8 mouse cellular contexts compared by ENCODE assay signal in genomic region chr16:18617370-18618065, GRCm38 (mm10). TPM values are rescaled to one million over a fixed set of nuclear protein-coding genes. Genes with fewer than 3 reads are reported as not detected.
A peak's percentile ranks its signal among the peaks of the same experiment; 100 is the strongest.
DNase-seq lines count a peak whose midpoint lies in the region; ATAC-seq and TF ChIP-seq lines count a peak whose summit lies in the region.

No protein-coding gene starts in this region.

- 1% methylated on average over 27 of the region's 27 CpGs for WGBS in embryonic facial prominence, embryonic 13.5 days
- WGBS in limb, embryonic 14.5 days = 2% methylated on average over 27 of the region's 27 CpGs
- 3% methylated on average over 27 of the region's 27 CpGs for WGBS in midbrain, postnatal 0 days

- TF ChIP-seq POLR2A in limb, embryonic 14.5 days (IDR thresholded peaks at IDR 0.05; ENCODE audit: borderline replicate concordance, extremely low read depth, insufficient read depth, insufficient read length) = peak; percentile 20; the same call in 1 of the 2 replicates

- peaks cover 6% of the 10 kb centered on the region for H3K36me3 ChIP-seq in embryonic facial prominence, embryonic 13.5 days
- peaks cover 8% of the 10 kb centered on the region for H3K36me3 ChIP-seq in limb, embryonic 14.5 days (ENCODE audit: control insufficient read depth, insufficient read depth, low read length)
- H3K36me3 ChIP-seq in midbrain, postnatal 0 days (ENCODE audit: insufficient read depth, low read length) = peaks cover 3% of the 10 kb centered on the region

- H3K9ac ChIP-seq in embryonic facial prominence, embryonic 13.5 days = peak overlapping the region; percentile 51
- no peak overlapping the region for H3K9ac ChIP-seq in limb, embryonic 14.5 days (ENCODE audit: low read depth, low read length, severe bottlenecking)
- no peak overlapping the region for H3K9ac ChIP-seq in midbrain, postnatal 0 days (replicated peaks; ENCODE audit: low read length, poor library complexity, severe bottlenecking)

- peaks cover 54% of the 10 kb centered on the region for H3K27me3 ChIP-seq in embryonic facial prominence, embryonic 13.5 days
- peaks cover 48% of the 10 kb centered on the region for H3K27me3 ChIP-seq in limb, embryonic 14.5 days (ENCODE audit: control insufficient read depth, insufficient read depth, low read length)
- peaks cover 17% of the 10 kb centered on the region for H3K27me3 ChIP-seq in midbrain, postnatal 0 days (ENCODE audit: insufficient read depth, low read length)

- ATAC-seq in embryonic facial prominence, embryonic 13.5 days (ENCODE audit: insufficient number of reproducible peaks, insufficient read depth, low FRiP score, low TSS enrichment, low read depth) = no peak
- ATAC-seq in limb, embryonic 14.5 days (ENCODE audit: low FRiP score, low read depth) = peak; percentile 65
- ATAC-seq in midbrain, postnatal 0 days (ENCODE audit: low FRiP score) = peak; percentile 33

- peak; percentile 96 for TF ChIP-seq CTCF in midbrain, postnatal 0 days (IDR thresholded peaks at IDR 0.05)

- H3K9me3 ChIP-seq in embryonic facial prominence, embryonic 13.5 days = no peaks in the 10 kb centered on the region
- H3K9me3 ChIP-seq in limb, embryonic 14.5 days (ENCODE audit: control insufficient read depth, low read length) = no peaks in the 10 kb centered on the region
- H3K9me3 ChIP-seq in midbrain, postnatal 0 days (ENCODE audit: low read length) = no peaks in the 10 kb centered on the region

- H3K27ac ChIP-seq in embryonic facial prominence, embryonic 13.5 days = no peak overlapping the region
- no peak overlapping the region for H3K27ac ChIP-seq in limb, embryonic 14.5 days (replicated peaks; ENCODE audit: low read depth, low read length)
- no peak overlapping the region for H3K27ac ChIP-seq in midbrain, postnatal 0 days (ENCODE audit: low read depth, low read length)

- H3K4me1 ChIP-seq in embryonic facial prominence, embryonic 13.5 days = peaks cover 29% of the 10 kb centered on the region
- H3K4me1 ChIP-seq in limb, embryonic 14.5 days (ENCODE audit: control insufficient read depth, insufficient read depth, low read length) = peaks cover 12% of the 10 kb centered on the region; the same call in 1 of the 2 replicates
- H3K4me1 ChIP-seq in midbrain, postnatal 0 days (ENCODE audit: insufficient read depth, low read length) = no peaks in the 10 kb centered on the region; the same call in 1 of the 2 replicates

- peak overlapping the region; percentile 62 for H3K4me2 ChIP-seq in embryonic facial prominence, embryonic 13.5 days
- H3K4me2 ChIP-seq in limb, embryonic 14.5 days (replicated peaks; ENCODE audit: low read depth, low read length, severe bottlenecking) = peak overlapping the region; percentile 47
- H3K4me2 ChIP-seq in midbrain, postnatal 0 days (ENCODE audit: low read depth, low read length, poor library complexity, severe bottlenecking) = peak overlapping the region; percentile 58

- peak; percentile 93 for DNase-seq in 3T3-L1 (ENCODE audit: low read depth, low spot score)
- DNase-seq in adrenal gland, postnatal 36 days = peak; percentile 89 to 91
- DNase-seq in heart, adult 8-10 months (ENCODE audit: low spot score) = peak; percentile 85
- DNase-seq in kidney, adult 8-10 months = peak; percentile 72 to 88
- peak; percentile 83 for DNase-seq in limb, embryonic 14.5 days (ENCODE audit: low spot score)
- peak; percentile 87 for DNase-seq in midbrain, postnatal 0 days (ENCODE audit: low spot score)
- peak; percentile 78 to 89 for DNase-seq in spleen, postnatal 10 days (ENCODE audit: low spot score in 2 of 2)

- H3K4me3 ChIP-seq in embryonic facial prominence, embryonic 13.5 days = peak overlapping the region; percentile 36
- H3K4me3 ChIP-seq in limb, embryonic 14.5 days (replicated peaks; ENCODE audit: low read length) = peak overlapping the region; percentile 20
- peak overlapping the region; percentile 20 for H3K4me3 ChIP-seq in midbrain, postnatal 0 days (ENCODE audit: low read depth, low read length)

RNA-seq across cellular contexts. Expression of gene Gp1bb, which starts 4.7 kb away (rescaled TPM):
- total RNA-seq in adrenal gland, postnatal 36 days (2021) = under 1 TPM in 1 of 2 experiments, not detected in 1; 0.60 TPM
- 2.2 and 3.2 TPM in 2 replicates for polyA plus RNA-seq in embryonic facial prominence, embryonic 13.5 days (2015; fragmentation: Nextera tagmentation; extraction: Ambion mirVana)
- total RNA-seq in heart, adult 8-10 months (2022) = 1 to 10 TPM in 1 of 4 experiments, under 1 TPM in 3; 0.28 to 1.9 (median 0.36) TPM
- 3.0 and 4.5 TPM in 2 replicates for polyA plus RNA-seq in limb, embryonic 14.5 days (2012; rRNA removed)
- polyA plus RNA-seq in limb, embryonic 14.5 days (2014; fragmentation: Nextera tagmentation; extraction: Ambion mirVana) = 3.7 and 4.3 TPM in 2 replicates
- total RNA-seq in midbrain, postnatal 0 days (2014; rRNA removed) = 28.6 and 39.4 TPM in 2 replicates
- polyA plus RNA-seq in midbrain, postnatal 0 days (2015; fragmentation: Nextera tagmentation; extraction: Ambion mirVana) = 11.6 and 11.9 TPM in 2 replicates

RNA-seq across cellular contexts. Expression of gene Gm49601, which starts 8.7 kb away (rescaled TPM):
- 1 to 10 TPM; 1.1 to 4.9 TPM for total RNA-seq in adrenal gland, postnatal 36 days (2021)
- 4.5 and 7.4 TPM in 2 replicates for polyA plus RNA-seq in embryonic facial prominence, embryonic 13.5 days (2015; fragmentation: Nextera tagmentation; extraction: Ambion mirVana)
- 1 to 10 TPM in 1 of 4 experiments, under 1 TPM in 3; 0.46 to 2.0 (median 0.66) TPM for total RNA-seq in heart, adult 8-10 months (2022)
- polyA plus RNA-seq in limb, embryonic 14.5 days (2012; rRNA removed) = 34.5 and 42.9 TPM in 2 replicates
- 1.9 and 2.7 TPM in 2 replicates for polyA plus RNA-seq in limb, embryonic 14.5 days (2014; fragmentation: Nextera tagmentation; extraction: Ambion mirVana)
- total RNA-seq in midbrain, postnatal 0 days (2014; rRNA removed) = 14.2 and 33.6 TPM in 2 replicates
- 3.4 and 7.0 TPM in 2 replicates for polyA plus RNA-seq in midbrain, postnatal 0 days (2015; fragmentation: Nextera tagmentation; extraction: Ambion mirVana)

RNA-seq across cellular contexts. Expression of gene Sept5, which starts 12.2 kb away (rescaled TPM):
- total RNA-seq in adrenal gland, postnatal 36 days (2021) = 10 to 100 TPM in 1 of 2 experiments, 1 to 10 TPM in 1; 9.6 to 10.9 TPM
- 39.7 and 45.9 TPM in 2 replicates for polyA plus RNA-seq in embryonic facial prominence, embryonic 13.5 days (2015; fragmentation: Nextera tagmentation; extraction: Ambion mirVana)
- total RNA-seq in heart, adult 8-10 months (2022) = 1 to 10 TPM; 2.2 to 4.1 (median 3.0) TPM
- 94.5 and 97.4 TPM in 2 replicates for polyA plus RNA-seq in limb, embryonic 14.5 days (2012; rRNA removed)
- 43.4 and 44.0 TPM in 2 replicates for polyA plus RNA-seq in limb, embryonic 14.5 days (2014; fragmentation: Nextera tagmentation; extraction: Ambion mirVana)
- total RNA-seq in midbrain, postnatal 0 days (2014; rRNA removed) = 376 and 407 TPM in 2 replicates
- 247 and 258 TPM in 2 replicates for polyA plus RNA-seq in midbrain, postnatal 0 days (2015; fragmentation: Nextera tagmentation; extraction: Ambion mirVana)

RNA-seq across cellular contexts. Expression of gene Tbx1, which starts 27.0 kb away (rescaled TPM):
- under 1 TPM in 1 of 2 experiments, not detected in 1; 0.20 TPM for total RNA-seq in adrenal gland, postnatal 36 days (2021)
- 7.9 and 8.3 TPM in 2 replicates for polyA plus RNA-seq in embryonic facial prominence, embryonic 13.5 days (2015; fragmentation: Nextera tagmentation; extraction: Ambion mirVana)
- total RNA-seq in heart, adult 8-10 months (2022) = 1 to 10 TPM; 1.0 to 2.0 (median 1.1) TPM
- polyA plus RNA-seq in limb, embryonic 14.5 days (2012; rRNA removed) = 12.1 and 16.0 TPM in 2 replicates
- polyA plus RNA-seq in limb, embryonic 14.5 days (2014; fragmentation: Nextera tagmentation; extraction: Ambion mirVana) = 8.0 and 8.7 TPM in 2 replicates
- total RNA-seq in midbrain, postnatal 0 days (2014; rRNA removed) = 0.52 and 1.3 TPM in 2 replicates
- 0.70 and 0.81 TPM in 2 replicates for polyA plus RNA-seq in midbrain, postnatal 0 days (2015; fragmentation: Nextera tagmentation; extraction: Ambion mirVana)

Comparison
In these comparisons a context has a peak if more than half of its experiments do, and no peak if none do; other contexts are left out.
1. RNA of gene Gp1bb, which starts 4.7 kb away (total RNA-seq): 28.6 to 39.4 TPM in midbrain, postnatal 0 days; 0.60 TPM in adrenal gland, postnatal 36 days and 0.28 to 1.9 TPM in heart, adult 8-10 months; every median in the first group is over 10 times any median in the second.
2. RNA of gene Sept5, which starts 12.2 kb away (total RNA-seq): 376 to 407 TPM in midbrain, postnatal 0 days; 9.6 to 10.9 TPM in adrenal gland, postnatal 36 days and 2.2 to 4.1 TPM in heart, adult 8-10 months; every median in the first group is over 10 times any median in the second.
3. Peak in every context shown above with its lines, with median percentiles within 50 percentile points of each other: DNase-seq, H3K4me2 ChIP-seq and H3K4me3 ChIP-seq.